Comparison of ENCODE assay signal across 13 mouse cellular contexts in genomic region chr15:93880302-93880701, GRCm38 (mm10).
"Had no signal": no experiment of that assay in that cellular context is flagged by ENCODE, and none has a peak within 500 bp of the region (broad histone marks: within the 10 kb centered on the region; RNA-seq: fewer than 3 reads in every experiment).

No protein-coding gene starts in this region.

- H3K27ac ChIP-seq: liver, embryonic 14.5 days; midbrain, embryonic 10.5 days; midbrain, embryonic 12.5 days; neural tube, embryonic 12.5 days; stomach, embryonic 15.5 days had no signal

- H3K36me3 ChIP-seq: midbrain, embryonic 10.5 days; midbrain, embryonic 12.5 days; neural tube, embryonic 12.5 days; stomach, embryonic 15.5 days had no signal

- DNase-seq: lung, adult 18-20 months; lung, embryonic 14.5 days; lung, postnatal 10 days; lung, postnatal 4 days; midbrain, embryonic 14.5 days; thymus, adult 18-20 months; thymus, postnatal 14 days; thymus, postnatal 36 days had no signal

- H3K4me2 ChIP-seq: lung, embryonic 14.5 days; midbrain, embryonic 12.5 days; neural tube, embryonic 12.5 days; stomach, embryonic 15.5 days had no signal

- H3K4me3 ChIP-seq: midbrain, embryonic 10.5 days; midbrain, embryonic 12.5 days; neural tube, embryonic 12.5 days; stomach, embryonic 15.5 days had no signal

- H3K27me3 ChIP-seq: midbrain, embryonic 12.5 days; neural tube, embryonic 12.5 days; stomach, embryonic 15.5 days had no signal
